Mouse (Mus musculus) mature B cell (primary cell): Measurements from ENCODE around the gene Rnf126.

Experiments
- in situ Hi-C: fragments of 300-500 bp; cut with MboI; formaldehyde crosslinking; loops from 2 replicates; pipeline ENCODE4 v1.14.3; 2019

Rnf126 gene

GRCm38 (mm10) chr10:79792339-79793040 is 25.7 kb upstream of the Rnf126 start:
- in situ Hi-C loops, result no loop called here

DNA sequence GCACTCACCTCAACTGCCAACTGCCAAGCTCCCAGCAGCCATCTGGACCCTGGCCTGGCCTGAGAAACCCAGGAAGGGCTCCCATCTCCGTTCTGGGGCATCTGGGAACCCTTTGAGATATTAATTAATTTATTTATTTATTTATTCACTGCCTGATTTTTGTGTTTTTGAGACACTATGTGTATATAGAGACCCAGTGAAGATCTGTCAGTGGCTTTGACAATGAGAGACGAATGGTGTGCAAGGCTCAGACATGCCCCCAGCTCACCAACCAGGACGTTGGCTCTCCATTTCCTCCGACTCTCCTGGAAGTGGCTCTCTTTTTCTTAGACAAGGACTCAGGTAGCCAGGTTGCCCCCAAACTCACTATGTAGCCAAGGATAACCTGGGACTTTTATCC is 24.1 kb upstream of the Rnf126 start, which contains the start of gene Prss57:
TSS of gene Prss57 (minus strand) at position 101 of the 400 bp plus-strand sequence.
- in situ Hi-C loops, result no loop called here

DNA sequence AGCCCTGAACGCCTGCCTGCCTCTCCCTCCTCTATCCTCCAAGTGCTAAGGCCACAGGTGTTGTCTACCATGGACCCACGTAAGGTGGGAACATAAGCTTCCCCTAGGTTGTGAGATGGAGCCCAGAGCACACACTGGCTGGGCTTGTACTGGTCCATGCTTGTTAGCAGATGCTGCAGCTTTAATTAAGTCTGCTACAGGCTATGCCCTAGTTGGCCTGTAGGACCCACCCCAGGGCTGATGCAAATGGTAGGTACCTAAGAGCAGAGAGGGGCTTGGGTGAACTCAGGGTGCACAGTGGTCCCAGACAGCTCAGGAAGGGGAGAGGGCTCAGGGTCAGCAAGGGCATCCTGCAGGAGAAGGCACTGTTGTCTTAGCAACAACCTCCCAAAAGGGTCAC is 22.8 kb upstream of the Rnf126 start:
- in situ Hi-C loops, result no loop called here

GRCm38 (mm10) chr10:79788386-79789158 is 21.8 kb upstream of the Rnf126 start:
- in situ Hi-C loops, result no loop called here

DNA sequence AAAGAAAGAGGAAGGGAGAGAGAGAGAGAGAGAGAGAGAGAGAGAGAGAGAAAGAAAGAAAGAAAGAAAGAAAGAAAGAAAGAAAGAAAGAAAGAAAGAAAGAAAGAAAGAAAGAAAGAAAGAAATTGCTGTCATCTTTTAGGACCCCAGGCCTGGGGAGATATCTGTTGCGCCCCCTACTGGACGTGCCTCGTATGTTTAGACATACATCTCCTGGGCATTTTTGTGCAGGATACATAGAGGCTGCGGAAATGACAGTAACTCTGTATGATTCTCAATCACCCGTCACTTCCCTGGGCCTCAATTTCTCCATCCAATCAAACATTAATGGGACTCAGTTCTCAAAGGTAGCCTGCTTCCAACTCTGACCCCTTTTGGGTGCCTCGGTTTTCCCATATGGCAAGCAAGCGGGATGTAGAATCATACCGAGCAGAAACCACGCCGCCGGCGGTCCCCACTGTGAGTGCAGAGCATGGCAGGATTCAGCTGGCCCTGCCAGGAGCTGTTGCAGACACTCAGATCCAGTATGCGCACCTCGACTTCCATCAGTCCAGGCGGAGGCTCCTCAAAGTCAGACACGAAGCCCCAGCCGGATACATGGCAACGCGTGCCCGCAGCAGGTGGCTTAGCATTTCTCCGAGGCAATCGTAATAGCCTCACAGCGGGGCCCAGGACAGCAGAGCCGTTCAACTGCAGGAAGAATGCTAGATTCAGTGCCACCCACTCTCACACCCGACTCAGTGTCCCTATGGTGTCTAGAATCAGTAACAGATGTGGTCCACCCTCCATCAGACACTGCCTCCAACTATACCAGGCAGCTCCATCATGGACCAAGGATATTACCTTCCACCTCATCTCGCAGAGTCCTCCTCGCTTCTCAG is 17.4 kb upstream of the Rnf126 start:
- in situ Hi-C loops, result no loop called here

DNA sequence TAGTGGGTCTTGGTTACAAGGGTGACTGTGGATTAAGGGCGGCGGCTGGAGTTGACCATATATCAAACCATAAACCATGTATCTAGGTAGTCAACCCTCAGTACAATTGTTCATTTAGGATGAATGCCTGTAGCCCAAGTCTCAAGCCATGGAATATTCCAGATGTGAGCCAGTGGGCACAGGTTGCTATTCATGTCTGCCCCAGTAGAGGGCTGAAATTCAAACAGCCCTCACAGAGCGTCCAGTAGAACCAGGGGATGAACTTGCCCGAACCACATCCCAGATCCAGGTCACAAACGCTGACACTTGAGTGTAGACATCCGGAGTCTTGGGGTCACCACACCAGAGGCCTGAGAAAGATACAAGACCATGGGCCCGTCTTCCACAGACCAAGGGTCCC is 16.3 kb upstream of the Rnf126 start:
- in situ Hi-C loops, result no loop called here

GRCm38 (mm10) chr10:79781956-79782355 is 15.2 kb upstream of the Rnf126 start:
- in situ Hi-C loops, result no loop called here

GRCm38 (mm10) chr10:79781139-79781538 is 14.4 kb upstream of the Rnf126 start:
- in situ Hi-C loops, result no loop called here

GRCm38 (mm10) chr10:79780664-79781015 is 13.9 kb upstream of the Rnf126 start:
- in situ Hi-C loops, result no loop called here

- in situ Hi-C loops, result no loop called here
Measured at GRCm38 (mm10) chr10:79779784-79780663, 13.3 kb upstream of the Rnf126 start.

DNA sequence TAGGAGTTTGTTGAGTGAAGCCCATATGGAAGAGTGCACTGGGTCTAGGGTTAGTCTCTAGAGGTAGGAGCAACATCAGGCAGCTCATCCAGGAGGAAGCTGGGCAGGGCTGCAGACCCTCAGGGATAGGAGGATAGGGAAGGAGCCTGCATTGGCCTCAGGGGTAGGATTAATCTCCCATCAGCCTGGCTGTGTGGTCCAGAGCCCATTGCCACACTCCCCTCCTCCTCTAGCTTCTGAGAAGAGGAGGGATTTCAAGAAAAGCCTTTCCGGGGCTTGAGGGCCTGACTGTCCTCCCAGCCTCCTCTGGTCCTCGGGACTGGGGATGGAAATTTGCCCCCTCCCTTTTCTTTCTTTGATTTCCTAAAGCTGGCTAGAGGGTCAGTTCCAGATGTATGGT is 12.4 kb upstream of the Rnf126 start:
- in situ Hi-C loops, result no loop called here

- in situ Hi-C loops, result no loop called here
Measured at GRCm38 (mm10) chr10:79778006-79778405, 11.3 kb upstream of the Rnf126 start.

GRCm38 (mm10) chr10:79777103-79777531 is 10.4 kb upstream of the Rnf126 start, which contains the start of gene Fstl3:
Gene Fstl3, plus strand, starts transcription at chr10:79777272.
- in situ Hi-C loops, result no loop called here

GRCm38 (mm10) chr10:79774486-79775279 is 7.9 kb upstream of the Rnf126 start:
- in situ Hi-C loops, result no loop called here

- in situ Hi-C loops, result no loop called here
Measured at GRCm38 (mm10) chr10:79773208-79773607, 6.5 kb upstream of the Rnf126 start.

- in situ Hi-C loops, result no loop called here
Measured at GRCm38 (mm10) chr10:79772320-79772719, 5.6 kb upstream of the Rnf126 start.

GRCm38 (mm10) chr10:79769329-79769728 is 2.6 kb upstream of the Rnf126 start:
- in situ Hi-C loops, result no loop called here

- in situ Hi-C loops, result no loop called here
Measured at GRCm38 (mm10) chr10:79768400-79768799, 1.6 kb upstream of the Rnf126 start.

DNA sequence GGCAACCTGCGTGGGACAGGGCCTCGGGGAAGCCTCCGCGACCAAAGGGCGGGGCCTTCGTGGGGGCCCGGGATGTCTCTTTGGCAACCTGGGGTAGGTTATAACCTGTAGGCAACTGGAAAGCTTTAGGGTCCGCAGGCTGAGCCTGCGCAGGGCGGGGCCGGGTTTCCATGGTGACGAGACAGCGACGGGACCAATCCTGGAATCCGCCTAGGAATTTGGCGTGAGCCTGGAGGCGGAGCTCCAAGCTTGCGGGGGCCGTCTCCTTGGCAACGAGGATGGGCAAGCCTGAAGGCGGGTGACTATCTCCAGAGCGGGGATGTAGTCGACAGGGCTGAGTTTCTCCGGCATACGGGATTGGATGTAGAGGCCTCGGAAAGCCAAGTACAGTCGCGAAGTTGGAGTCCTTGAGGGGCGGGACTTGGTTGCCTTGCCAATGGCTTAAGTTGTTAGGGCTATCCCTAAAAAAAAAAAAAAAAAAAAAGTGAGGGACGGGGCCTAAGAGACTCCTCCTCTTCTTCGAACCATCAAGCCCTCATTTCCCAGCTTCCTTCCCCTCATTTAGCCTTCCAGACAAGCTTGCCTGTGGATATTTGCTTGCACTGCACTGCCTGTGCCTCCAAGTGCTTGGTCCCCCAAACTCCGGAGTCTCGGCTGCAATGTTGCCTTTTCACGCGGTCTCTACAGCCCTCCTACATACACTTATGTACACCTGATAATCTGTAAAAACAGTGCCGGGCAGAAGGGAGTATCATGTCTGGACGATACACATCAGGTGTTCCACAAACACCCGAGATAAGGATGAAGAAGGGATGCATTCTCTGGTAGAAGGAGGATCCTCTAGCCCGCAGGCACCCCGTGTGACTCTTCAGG is 856 bp upstream of the Rnf126 start:
- in situ Hi-C loops, result no loop called here
